Mouse (Mus musculus): ENCODE data around the gene Gm49373. TPM values are rescaled to one million over a fixed set of nuclear protein-coding genes. Genes with fewer than 3 reads are reported as not detected.

The Gm49373 gene
- polyA plus RNA-seq, 1 experiment from 2014 or later, result 0.60 TPM

- peaks cover 6% of the 10 kb centered on the region for H3K4me1 ChIP-seq
- no peak for ATAC-seq (ENCODE audit: insufficient number of reproducible peaks, low FRiP score, low TSS enrichment, low read depth)
- H3K27me3 ChIP-seq, result no peaks in the 10 kb centered on the region
- whole genome bisulfite sequencing, result 77% methylated on average over 8 of the region's 8 CpGs
- no peaks in the 10 kb centered on the region for H3K9me3 ChIP-seq
- H3K9ac ChIP-seq, result no peak overlapping the region
- H3K4me2 ChIP-seq, result no peak overlapping the region
- H3K4me3 ChIP-seq, result no peak overlapping the region
- H3K27ac ChIP-seq, result no peak overlapping the region
- no peaks in the 10 kb centered on the region for H3K36me3 ChIP-seq
Measured at GRCm38 (mm10) chr9:21097793-21098192, 24.9 kb upstream of the Gm49373 start.

GRCm38 (mm10) chr9:21095958-21096357 lies 23.1 kb upstream of the Gm49373 start:
- Histone ChIP-seq H3K27me3 (no peaks in the 10 kb centered on the region), H3K4me2 (no peak overlapping the region), H3K9ac (no peak overlapping the region), H3K9me3 (no peaks in the 10 kb centered on the region), H3K36me3 (no peaks in the 10 kb centered on the region), H3K4me1 (peaks cover 7% of the 10 kb centered on the region), H3K27ac (no peak overlapping the region), H3K4me3 (no peak overlapping the region)
- ATAC-seq (ENCODE audit: insufficient number of reproducible peaks, low FRiP score, low TSS enrichment, low read depth), result no peak
- WGBS, result 91% methylated on average over 4 of the region's 4 CpGs

GRCm38 (mm10) chr9:21093423-21093822 lies 20.5 kb upstream of the Gm49373 start:
- Histone ChIP-seq H3K27me3 (no peaks in the 10 kb centered on the region), H3K36me3 (peaks cover 17% of the 10 kb centered on the region), H3K4me3 (no peak overlapping the region), H3K4me1 (peaks cover 13% of the 10 kb centered on the region), H3K27ac (no peak overlapping the region), H3K4me2 (no peak overlapping the region), H3K9ac (no peak overlapping the region), H3K9me3 (no peaks in the 10 kb centered on the region)
- 94% methylated on average over 9 of the region's 9 CpGs for WGBS
- no peak for ATAC-seq (ENCODE audit: insufficient number of reproducible peaks, low FRiP score, low TSS enrichment, low read depth)

GRCm38 (mm10) chr9:21091707-21092320 lies 18.9 kb upstream of the Gm49373 start, which contains the start of the genes Gm38431 and Raver1:
TSS of gene Gm38431 (minus strand) at chr9:21091997.
TSS of gene Raver1 (minus strand) at chr9:21092008.
- peak within 1 kb of the TSS; percentile 90 for H3K9ac ChIP-seq
- H3K27me3 ChIP-seq, result no peaks in the 10 kb centered on the region
- peak; percentile 100 for ATAC-seq (ENCODE audit: insufficient number of reproducible peaks, low FRiP score, low TSS enrichment, low read depth)
- H3K9me3 ChIP-seq, result no peaks in the 10 kb centered on the region
- H3K27ac ChIP-seq, result peak within 1 kb of the TSS; percentile 95
- H3K4me3 ChIP-seq, result peak within 1 kb of the TSS; percentile 67
- peaks cover 13% of the 10 kb centered on the region for H3K4me1 ChIP-seq
- under 1% methylated on average over 54 of the region's 54 CpGs for WGBS
- peaks cover 33% of the 10 kb centered on the region for H3K36me3 ChIP-seq
- H3K4me2 ChIP-seq, result peak within 1 kb of the TSS; percentile 71

- no peak for ATAC-seq (ENCODE audit: insufficient number of reproducible peaks, low FRiP score, low TSS enrichment, low read depth)
- Histone ChIP-seq H3K4me2 (peak overlapping the region; percentile 71), H3K9me3 (no peaks in the 10 kb centered on the region), H3K9ac (peak overlapping the region; percentile 90), H3K36me3 (peaks cover 40% of the 10 kb centered on the region), H3K27me3 (no peaks in the 10 kb centered on the region), H3K27ac (peak overlapping the region; percentile 95), H3K4me1 (peaks cover 13% of the 10 kb centered on the region), H3K4me3 (peak overlapping the region; percentile 67)
- WGBS, result 5% methylated on average over 24 of the region's 24 CpGs
Measured at GRCm38 (mm10) chr9:21090972-21091706, 18.2 kb upstream of the Gm49373 start.

GRCm38 (mm10) chr9:21090537-21090936 lies 17.6 kb upstream of the Gm49373 start:
- Histone ChIP-seq H3K27me3 (no peaks in the 10 kb centered on the region), H3K36me3 (peaks cover 46% of the 10 kb centered on the region), H3K4me3 (peak overlapping the region; percentile 67), H3K4me1 (peaks cover 13% of the 10 kb centered on the region), H3K27ac (no peak overlapping the region), H3K9ac (peak overlapping the region; percentile 90), H3K4me2 (peak overlapping the region; percentile 71), H3K9me3 (no peaks in the 10 kb centered on the region)
- WGBS, result 86% methylated on average over 1 of the region's 1 CpGs
- ATAC-seq (ENCODE audit: insufficient number of reproducible peaks, low FRiP score, low TSS enrichment, low read depth), result no peak

- no peak for ATAC-seq (ENCODE audit: insufficient number of reproducible peaks, low FRiP score, low TSS enrichment, low read depth)
- 90% methylated on average over 3 of the region's 3 CpGs for WGBS
- H3K27me3 ChIP-seq, result no peaks in the 10 kb centered on the region
- H3K4me1 ChIP-seq, result no peaks in the 10 kb centered on the region
- no peak overlapping the region for H3K4me3 ChIP-seq
- H3K36me3 ChIP-seq, result peaks cover 96% of the 10 kb centered on the region
- H3K9me3 ChIP-seq, result no peaks in the 10 kb centered on the region
- no peak overlapping the region for H3K27ac ChIP-seq
- no peak overlapping the region for H3K4me2 ChIP-seq
- no peak overlapping the region for H3K9ac ChIP-seq
Measured at GRCm38 (mm10) chr9:21083324-21083723, 10.4 kb upstream of the Gm49373 start.

GRCm38 (mm10) chr9:21081127-21081526 lies 8.2 kb upstream of the Gm49373 start:
- ATAC-seq (ENCODE audit: insufficient number of reproducible peaks, low FRiP score, low TSS enrichment, low read depth), result no peak
- Histone ChIP-seq H3K27ac (no peak overlapping the region), H3K4me1 (no peaks in the 10 kb centered on the region), H3K36me3 (peaks cover 96% of the 10 kb centered on the region), H3K9ac (no peak overlapping the region), H3K27me3 (no peaks in the 10 kb centered on the region), H3K9me3 (no peaks in the 10 kb centered on the region), H3K4me3 (no peak overlapping the region), H3K4me2 (no peak overlapping the region)
- WGBS, result 91% methylated on average over 9 of the region's 9 CpGs

GRCm38 (mm10) chr9:21075625-21076024 lies 2.7 kb upstream of the Gm49373 start:
- Histone ChIP-seq H3K9me3 (no peaks in the 10 kb centered on the region), H3K36me3 (peaks cover 61% of the 10 kb centered on the region), H3K9ac (no peak overlapping the region), H3K4me2 (no peak overlapping the region), H3K4me3 (no peak overlapping the region), H3K27ac (no peak overlapping the region), H3K4me1 (peaks cover 16% of the 10 kb centered on the region), H3K27me3 (no peaks in the 10 kb centered on the region)
- 92% methylated on average over 3 of the region's 3 CpGs for WGBS
- no peak for ATAC-seq (ENCODE audit: insufficient number of reproducible peaks, low FRiP score, low TSS enrichment, low read depth)

- no peaks in the 10 kb centered on the region for H3K9me3 ChIP-seq
- H3K4me3 ChIP-seq, result no peak overlapping the region
- peaks cover 16% of the 10 kb centered on the region for H3K4me1 ChIP-seq
- no peak for ATAC-seq (ENCODE audit: insufficient number of reproducible peaks, low FRiP score, low TSS enrichment, low read depth)
- peak overlapping the region; percentile 87; the same call in 1 of the 2 replicates for H3K4me2 ChIP-seq
- H3K27me3 ChIP-seq, result no peaks in the 10 kb centered on the region
- WGBS, result 74% methylated on average over 1 of the region's 1 CpGs
- H3K36me3 ChIP-seq, result peaks cover 48% of the 10 kb centered on the region
- peak overlapping the region; percentile 74; the same call in 1 of the 2 replicates for H3K27ac ChIP-seq
- no peak overlapping the region for H3K9ac ChIP-seq
Measured at GRCm38 (mm10) chr9:21074173-21074572, 1.3 kb upstream of the Gm49373 start.

- H3K4me2 ChIP-seq, result peak overlapping the region; percentile 87
- no peaks in the 10 kb centered on the region for H3K27me3 ChIP-seq
- 0 out of 2 replicates have a peak overlapping the region, but pooled peaks have one; percentile 74 for H3K27ac ChIP-seq
- no peak for ATAC-seq (ENCODE audit: insufficient number of reproducible peaks, low FRiP score, low TSS enrichment, low read depth)
- H3K9me3 ChIP-seq, result no peaks in the 10 kb centered on the region
- peaks cover 43% of the 10 kb centered on the region for H3K36me3 ChIP-seq
- 11% methylated on average over 4 of the region's 4 CpGs for WGBS
- peak overlapping the region; percentile 83 for H3K9ac ChIP-seq
- peaks cover 16% of the 10 kb centered on the region for H3K4me1 ChIP-seq
- H3K4me3 ChIP-seq, result peak overlapping the region; percentile 89
Measured at GRCm38 (mm10) chr9:21072641-21073040, 255 bp downstream of the Gm49373 start.

GRCm38 (mm10) chr9:21067006-21067684 lies 5.8 kb downstream of the Gm49373 start, which contains the start of gene Zglp1:
TSS of gene Zglp1 (minus strand) at chr9:21067093.
- no peaks in the 10 kb centered on the region for H3K9me3 ChIP-seq
- H3K36me3 ChIP-seq, result peaks cover 57% of the 10 kb centered on the region
- no peak within 1 kb of the TSS for H3K9ac ChIP-seq
- peaks cover 5% of the 10 kb centered on the region; the same call in 1 of the 2 replicates for H3K4me1 ChIP-seq
- no peak within 1 kb of the TSS for H3K4me2 ChIP-seq
- H3K4me3 ChIP-seq, result no peak within 1 kb of the TSS
- H3K27ac ChIP-seq, result no peak within 1 kb of the TSS
- no peaks in the 10 kb centered on the region for H3K27me3 ChIP-seq
- WGBS, result 86% methylated on average over 27 of the region's 27 CpGs
- no peak for ATAC-seq (ENCODE audit: insufficient number of reproducible peaks, low FRiP score, low TSS enrichment, low read depth)
